1 mouse cellular context compared by ENCODE assay signal in the genomic region with DNA sequence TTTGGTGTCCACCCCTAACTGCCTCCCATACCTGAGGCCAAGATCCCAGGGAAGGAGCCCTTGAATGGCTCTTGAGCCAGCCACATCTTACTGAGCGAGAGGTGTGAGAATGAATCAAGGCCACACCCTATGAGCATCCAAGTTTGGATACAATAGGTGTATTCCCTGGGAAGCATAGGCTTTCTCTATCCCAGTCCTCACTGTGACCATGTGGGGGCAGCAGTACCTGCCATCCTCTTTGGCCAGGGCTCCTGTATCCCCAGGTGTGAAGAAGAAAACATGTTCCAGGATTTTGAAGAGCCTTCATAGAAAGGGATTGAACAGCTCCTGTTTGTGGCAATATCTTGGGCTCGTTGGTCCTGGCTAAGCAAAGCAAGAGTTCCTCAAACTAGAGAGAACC.
TF ChIP-seq lines count a peak whose summit lies in the region.

No protein-coding gene starts in this region.

TF ChIP-seq in CH12.LX, 34 proteins besides CTCF, POLR2A, EP300 and RAD21:
- no peak for TF ChIP-seq RCOR1 (conservative IDR thresholded peaks at IDR 0.05; ENCODE audit: low read depth, low read length)
- peak; percentile 43 for TF ChIP-seq SMC3 (IDR thresholded peaks at IDR 0.05; ENCODE audit: low read depth, low read length)
- TF ChIP-seq GABPA (IDR thresholded peaks at IDR 0.05; ENCODE audit: insufficient replicate concordance, low read depth, low read length): no peak
- TF ChIP-seq KAT2A (IDR thresholded peaks at IDR 0.05; ENCODE audit: insufficient replicate concordance, low read length): no peak
- no peak for TF ChIP-seq TCF12 (IDR thresholded peaks at IDR 0.05; ENCODE audit: low read depth, low read length)
- TF ChIP-seq ELF1 (IDR thresholded peaks at IDR 0.05; ENCODE audit: low read depth, low read length): no peak
